Mouse (Mus musculus) cerebellum, postnatal 14 days (tissue): Measurements from ENCODE around the gene Tsen15.
A peak's percentile ranks its signal among the peaks of the same experiment; 100 is the strongest.
"Not testable (repeated sequence)": the region's sequence is repeated elsewhere in the genome, so short reads cannot be mapped to it uniquely, and the experiment has no call there.

Experiments used
- DNase-seq, 2 experiments: peaks; one replicate each; pipeline ENCODE4 v3.0.0; 2021; ENCODE audit warnings: mixed read lengths in 2 of 2

The Tsen15 gene

DNA sequence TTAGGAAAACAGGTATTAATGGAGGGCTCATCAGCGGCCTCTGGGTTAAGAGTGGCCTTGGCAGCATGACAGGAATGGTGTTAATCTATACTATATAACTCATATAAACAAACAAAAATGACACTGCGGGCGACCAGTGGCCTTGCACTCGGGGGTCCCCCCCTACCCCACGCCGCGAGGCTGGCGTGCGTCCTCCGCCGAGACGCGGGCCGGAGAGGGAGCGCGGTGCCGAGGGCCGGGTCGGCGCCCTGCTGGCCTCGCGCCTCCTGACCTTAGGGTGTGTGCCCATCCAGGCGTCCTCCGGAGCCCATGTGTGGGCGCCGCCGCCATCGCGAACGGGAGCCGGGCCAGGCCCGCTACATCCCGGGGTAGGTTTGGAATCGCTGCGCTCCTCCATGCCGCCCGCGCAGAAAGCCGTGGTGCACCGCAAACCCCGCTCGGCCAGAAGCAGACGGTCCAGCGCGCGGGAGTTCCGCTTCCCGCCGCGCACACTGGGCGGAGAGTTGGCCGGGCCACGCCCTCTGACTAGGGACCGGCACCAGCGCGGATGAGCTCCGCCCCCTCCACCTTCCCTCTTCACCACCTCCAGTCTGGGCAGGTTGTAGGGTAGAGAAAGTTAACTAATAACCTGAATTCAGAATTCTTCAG, at the start of gene Tsen15:
Gene Tsen15, minus strand, starts transcription at position 501 of the 648 bp plus-strand sequence.
- peak; percentile 89 to 93 for DNase-seq

GRCm38 (mm10) chr1:152434166-152434565, 47.7 kb upstream of the Tsen15 start:
- no peak for DNase-seq

DNA sequence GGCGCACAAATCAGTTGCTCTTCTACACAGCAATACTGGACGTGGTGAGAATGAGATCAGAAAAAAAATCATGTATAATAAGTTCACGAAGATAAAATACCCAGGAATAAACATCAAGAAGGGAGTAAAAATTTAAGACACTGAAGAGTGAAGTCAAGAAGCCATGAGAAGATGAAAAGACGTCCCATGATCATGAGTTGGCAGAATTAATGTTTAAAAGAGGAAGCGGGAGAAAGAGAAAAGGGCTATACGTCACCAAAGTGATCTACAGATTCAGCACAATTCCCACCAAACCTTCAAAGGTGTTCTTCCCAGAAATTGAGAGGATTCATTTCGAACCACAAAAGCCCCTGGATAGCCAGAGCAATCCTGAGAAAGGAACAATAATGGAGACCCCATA, 43.3 kb upstream of the Tsen15 start:
- DNase-seq, result no peak

DNA sequence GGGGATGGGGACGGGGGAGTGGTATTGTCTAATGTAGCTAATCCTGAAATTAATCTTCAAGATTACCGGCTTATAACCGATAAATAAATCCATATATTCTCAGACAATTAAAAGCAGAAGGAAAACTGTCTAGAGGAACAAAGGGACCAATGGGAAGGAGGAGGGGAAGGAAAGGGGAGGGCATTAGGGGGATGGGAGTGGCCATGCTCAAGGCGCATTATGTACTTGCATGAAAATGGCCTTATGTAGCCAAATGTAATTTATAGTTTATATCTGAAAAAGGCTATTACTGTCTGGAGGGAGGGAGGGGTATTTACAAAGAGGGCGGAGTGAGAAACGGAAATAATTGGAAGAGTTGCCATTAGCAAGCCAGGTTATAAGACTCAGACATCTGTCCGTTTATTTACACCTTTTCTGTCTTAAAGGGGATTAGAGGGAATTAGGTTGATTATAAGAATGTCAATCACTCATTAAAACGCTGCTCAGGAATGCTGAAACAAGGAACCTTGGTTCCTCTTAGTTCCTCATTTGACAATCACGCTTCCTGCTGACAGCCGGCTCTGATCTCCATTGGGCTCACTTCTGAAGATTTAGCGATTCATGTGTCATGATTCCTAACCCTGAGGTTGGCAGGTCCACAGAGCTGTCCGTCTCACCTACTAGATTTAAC, 41.6 kb upstream of the Tsen15 start:
- no peak for DNase-seq

DNA sequence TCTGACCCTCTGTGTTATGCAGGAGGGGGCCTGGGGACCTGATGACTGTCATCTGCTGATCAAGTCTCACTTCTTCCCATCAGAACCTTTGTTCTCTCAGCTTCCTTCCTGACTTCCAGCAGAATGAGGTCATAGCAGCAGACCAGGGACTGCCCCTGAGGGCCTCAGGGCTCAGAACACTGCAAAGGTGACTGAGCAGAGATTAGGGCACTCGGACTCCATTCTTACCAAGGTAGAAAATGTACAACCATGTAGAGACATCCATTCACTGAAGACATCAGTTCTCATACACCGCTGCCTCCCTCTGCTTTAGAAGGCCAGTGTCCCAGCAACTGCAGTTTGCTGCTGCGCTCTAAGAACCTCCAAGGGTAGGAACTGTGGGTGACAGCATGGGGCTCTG, 36.6 kb upstream of the Tsen15 start:
- DNase-seq, result no peak

- no peak for DNase-seq
Measured at GRCm38 (mm10) chr1:152422295-152422694, 35.8 kb upstream of the Tsen15 start.

GRCm38 (mm10) chr1:152417602-152418001, 31.1 kb upstream of the Tsen15 start:
- DNase-seq, result no peak

- no peak for DNase-seq
Measured at GRCm38 (mm10) chr1:152416306-152416904, 29.9 kb upstream of the Tsen15 start.

GRCm38 (mm10) chr1:152414451-152414850, 28.0 kb upstream of the Tsen15 start:
- peak; percentile 58 for DNase-seq

GRCm38 (mm10) chr1:152413961-152414360, 27.5 kb upstream of the Tsen15 start:
- no peak for DNase-seq

DNA sequence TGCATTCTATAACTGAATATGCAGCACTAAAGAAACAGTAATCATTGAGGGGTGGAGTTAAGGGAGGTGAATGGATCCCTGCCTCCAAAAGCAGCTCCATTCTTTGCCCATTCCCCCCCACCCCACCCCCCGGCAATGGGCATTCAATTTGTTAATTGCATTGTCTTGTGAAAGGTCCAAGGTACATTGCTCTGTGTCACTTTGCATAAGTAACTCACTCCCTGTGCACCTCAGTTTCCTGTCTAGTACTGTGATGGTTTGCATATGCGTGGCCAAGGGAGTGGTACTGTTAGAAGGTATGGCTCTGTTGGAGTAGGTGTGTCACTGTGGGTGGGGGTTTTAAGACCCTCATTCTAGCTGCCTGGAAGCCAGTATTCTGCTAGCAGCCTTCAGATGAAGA, 26.6 kb upstream of the Tsen15 start:
- DNase-seq, result no peak

DNA sequence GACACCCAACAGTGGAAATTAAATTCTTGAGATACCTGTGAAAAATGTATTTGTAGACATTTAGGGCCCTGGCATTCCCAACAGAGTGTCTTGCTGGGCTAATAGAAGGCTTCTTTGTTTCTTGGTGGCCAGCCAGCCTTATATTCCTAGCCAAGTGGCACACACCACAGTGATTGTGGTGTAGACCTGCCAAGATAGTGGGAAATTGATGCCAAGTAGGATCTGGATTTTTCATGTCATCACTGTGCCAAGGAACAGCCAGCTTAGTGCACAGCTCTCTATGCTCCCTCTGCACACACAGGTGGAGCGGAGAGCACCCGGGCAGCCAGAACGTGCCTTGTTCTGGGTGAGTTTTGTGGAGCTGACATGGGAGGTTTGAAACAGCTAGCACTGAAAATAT, 24.2 kb upstream of the Tsen15 start:
- DNase-seq, result peak; percentile 93 to 95

GRCm38 (mm10) chr1:152409356-152409755, 22.9 kb upstream of the Tsen15 start:
- peak in 1 of 2 experiments; percentile 46 for DNase-seq

GRCm38 (mm10) chr1:152407021-152407946, 20.8 kb upstream of the Tsen15 start:
- DNase-seq, result peak; percentile 34 to 44

DNA sequence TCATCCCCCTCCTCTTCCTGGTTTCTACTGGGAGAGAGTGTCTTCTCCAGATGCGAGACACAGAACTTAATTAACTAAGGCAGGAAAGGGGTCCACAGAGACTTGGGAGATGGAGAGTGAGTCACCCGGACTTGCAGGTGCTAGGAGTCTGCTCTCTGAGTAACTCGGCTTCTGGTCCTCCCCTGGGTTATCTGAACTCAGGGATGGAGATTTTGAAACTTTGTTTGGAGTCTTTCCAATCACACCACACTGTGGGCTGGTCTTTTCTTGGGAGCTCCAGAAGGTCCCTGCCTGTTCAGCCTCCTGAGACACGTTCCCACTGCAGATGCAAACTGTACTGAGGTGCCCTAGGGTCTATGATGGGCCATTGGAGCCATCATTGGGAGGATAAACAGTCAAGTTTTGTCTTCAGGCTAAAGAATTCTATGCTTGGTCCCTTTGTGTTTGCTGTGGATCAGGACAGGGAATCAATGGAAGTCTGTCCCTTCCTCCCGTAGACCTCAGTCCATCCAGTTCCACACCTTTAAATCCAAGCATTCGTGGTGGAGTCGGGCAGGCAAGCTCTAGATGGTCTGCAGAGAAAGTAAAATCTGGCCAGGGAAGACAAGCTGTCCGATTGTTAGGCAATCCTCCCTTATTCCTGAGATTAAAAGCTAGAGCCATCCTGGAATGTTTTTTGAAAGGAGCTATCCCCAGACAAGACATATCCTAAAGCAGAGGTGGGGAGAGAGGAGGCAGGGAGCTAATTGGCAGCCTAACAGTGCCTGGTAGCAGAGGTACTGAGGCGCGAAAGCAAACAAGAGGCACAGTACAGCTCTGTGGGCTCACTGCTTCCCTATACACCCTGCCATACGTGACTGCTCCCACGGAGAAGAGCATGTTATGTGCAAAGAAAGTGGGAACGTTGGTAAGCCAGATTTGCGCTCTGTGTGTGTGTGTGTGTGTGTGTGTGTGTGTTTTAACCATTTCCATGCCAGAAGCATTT, 14.4 kb upstream of the Tsen15 start:
- no peak for DNase-seq

GRCm38 (mm10) chr1:152399790-152400555, 13.5 kb upstream of the Tsen15 start, which contains the start of gene Colgalt2:
TSS of gene Colgalt2 (plus strand) at chr1:152399830.
- DNase-seq, result peak; percentile 40 to 63

- no peak for DNase-seq
Measured at GRCm38 (mm10) chr1:152398708-152399107, 12.2 kb upstream of the Tsen15 start.

GRCm38 (mm10) chr1:152394956-152395515, 8.5 kb upstream of the Tsen15 start:
- DNase-seq, result no peak

GRCm38 (mm10) chr1:152394137-152394536, 7.6 kb upstream of the Tsen15 start:
- DNase-seq, result no peak

DNA sequence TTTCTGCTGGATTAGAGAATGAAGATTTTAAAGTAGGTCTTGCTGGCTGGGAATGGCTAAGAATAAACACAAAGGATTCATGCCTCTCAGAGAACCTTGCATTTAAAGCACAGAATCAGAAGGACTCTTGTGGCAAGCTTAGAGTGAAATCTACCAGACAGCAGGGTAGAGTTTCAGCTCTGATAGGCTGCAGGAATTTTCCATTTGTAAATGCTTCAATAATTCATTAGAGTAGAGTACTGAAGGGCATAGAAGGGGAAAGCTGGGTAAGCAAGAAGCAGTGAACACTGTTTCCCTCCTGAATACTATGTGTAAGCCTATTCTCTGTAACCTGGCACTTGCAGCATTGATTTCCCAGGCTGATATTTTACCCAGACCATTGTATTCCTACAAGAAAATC, 2.8 kb upstream of the Tsen15 start:
- no peak for DNase-seq

DNA sequence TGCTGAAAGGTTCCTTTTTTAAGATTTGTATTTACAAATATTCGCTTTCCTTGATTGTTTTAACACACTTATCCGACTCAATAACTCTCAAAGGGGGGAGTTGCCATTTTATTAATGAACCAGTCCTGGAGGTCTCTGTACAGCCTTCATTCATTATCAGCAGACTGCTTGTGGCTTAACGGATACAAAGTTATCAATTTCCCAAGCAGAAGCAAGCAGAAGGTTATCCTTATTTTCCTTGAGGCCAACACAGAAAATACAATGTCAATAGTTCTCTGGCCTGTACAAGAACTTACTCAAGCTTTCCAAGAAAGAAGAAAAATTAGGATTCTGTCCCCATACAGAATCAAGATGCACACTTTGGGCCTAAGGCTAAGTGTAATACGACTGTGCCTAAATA, 795 bp downstream of the Tsen15 start:
- DNase-seq, result not testable (repeated sequence)
